Mouse (Mus musculus) kidney, adult 2 months (tissue): ENCODE measurements around the gene Rnf8. TPM values are rescaled to one million over a fixed set of nuclear protein-coding genes. Genes with fewer than 3 reads are reported as not detected.

Source experiments
- DNase-seq: peaks from one replicate; pipeline ENCODE4 v3.0.0; 2021
- H3K27ac ChIP-seq: fragments of 200-500 bp; 2 replicates; pipeline ENCODE4 v1.5.1; 2012; ENCODE audit warnings: low read depth, low read length, control low read depth, inconsistent platforms; ENCODE audit not compliant: insufficient read depth
- H3K27me3 ChIP-seq: fragments of 200-500 bp; replicated peaks from 2 replicates; pipeline ENCODE4 v1.6.1; 2012; ENCODE audit warnings: mild to moderate bottlenecking, moderate library complexity, low read length, inconsistent platforms; ENCODE audit not compliant: control insufficient read depth, insufficient read depth
- H3K36me3 ChIP-seq: fragments of 200-500 bp; 2 replicates; pipeline ENCODE4 v1.6.1; 2012; ENCODE audit warnings: mild to moderate bottlenecking, moderate library complexity, low read length, inconsistent platforms; ENCODE audit not compliant: control insufficient read depth, insufficient read depth
- H3K4me1 ChIP-seq: fragments of 200-500 bp; 2 replicates; pipeline ENCODE4 v1.6.1; 2011; ENCODE audit warnings: low read length; ENCODE audit not compliant: control insufficient read depth, insufficient read depth
- H3K4me3 ChIP-seq: fragments of 200-500 bp; 2 replicates; pipeline ENCODE4 v1.5.1; 2011; ENCODE audit warnings: mild to moderate bottlenecking, low read depth, low read length, control low read depth; ENCODE audit not compliant: insufficient read depth
- CTCF ChIP-seq: fragments of 200-500 bp; conservative IDR thresholded peaks from 2 replicates; pipeline ENCODE4 v1.5.1; 2011; ENCODE audit warnings: low read depth, mild to moderate bottlenecking, control low read depth, low read length, moderate library complexity, mixed read lengths; ENCODE audit not compliant: insufficient read depth, insufficient read length
- POLR2A ChIP-seq: fragments of 200-500 bp; IDR thresholded peaks from one replicate; pipeline ENCODE4 v1.6.1; 2011; ENCODE audit warnings: low read depth, low read length, control low read depth
- WGBS: fragments of 180-500 bp; shearing (Covaris S2); methylation state at CpG from one replicate; pipeline ENCODE4 v1.1.7; 2018; 5-methylcytosine and 5-hydroxymethylcytosine counted together
- polyA plus RNA-seq: library from polyadenylated mRNA; depleted of rRNA; stranded (reverse); fragments of >200 nt; gene quantifications from 2 replicates; pipeline ENCODE4 v1.2.3, GENCODE M21; 2012

The Rnf8 gene
- polyA plus RNA-seq, 1 experiment: 31.3 TPM

DNA sequence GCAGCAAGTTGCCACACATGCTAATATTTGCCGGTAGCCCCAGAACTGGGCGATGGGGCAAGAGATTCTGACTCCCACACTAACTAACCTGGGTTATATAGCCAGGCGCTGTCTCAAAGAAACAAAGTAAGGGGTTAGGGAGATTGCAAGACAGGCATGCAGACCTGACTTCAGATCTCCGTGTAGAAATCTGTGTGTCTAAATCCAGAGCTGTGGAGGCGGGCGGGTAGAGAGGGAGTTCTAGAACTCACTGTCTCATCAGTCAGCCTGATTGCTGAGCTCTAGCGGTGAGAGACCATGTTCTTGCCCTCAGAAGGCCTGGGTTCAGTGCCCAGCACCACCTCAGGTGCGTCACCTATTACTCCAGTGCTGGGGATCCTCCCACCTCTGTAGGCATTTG is 8.9 kb downstream of the Rnf8 start:
- H3K27me3 ChIP-seq: no peaks in the 10 kb centered on the region
- WGBS: 96% methylated on average over 8 of the region's 8 CpGs
- H3K4me1 ChIP-seq: no peaks in the 10 kb centered on the region
- no peak for DNase-seq
- H3K27ac ChIP-seq: no peak overlapping the region
- TF ChIP-seq CTCF: no peak
- TF ChIP-seq POLR2A: no peak
- H3K36me3 ChIP-seq: no peaks in the 10 kb centered on the region; the same call in 1 of the 2 replicates
- H3K4me3 ChIP-seq: no peak overlapping the region

DNA sequence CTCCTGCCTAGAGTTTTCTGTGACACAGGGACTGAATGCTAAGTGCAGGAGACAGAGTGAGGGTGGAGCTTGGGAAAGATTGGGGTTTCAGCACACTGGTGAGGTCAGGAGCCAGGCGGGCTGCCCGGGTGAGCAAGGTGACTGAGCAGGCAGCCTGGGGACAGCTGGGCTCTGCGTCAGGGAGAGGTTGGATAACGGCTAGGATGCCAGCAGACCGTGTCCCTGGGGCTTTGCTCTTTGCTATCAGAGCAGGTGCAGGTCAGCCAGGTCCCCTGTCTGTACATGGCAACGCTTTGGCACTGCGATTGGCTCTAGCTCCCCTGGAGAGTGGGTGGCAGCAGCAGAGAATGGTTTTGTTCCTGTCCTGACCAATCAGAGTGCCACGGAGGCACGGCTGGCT is 12.7 kb downstream of the Rnf8 start:
- H3K4me3 ChIP-seq: no peak overlapping the region
- no peaks in the 10 kb centered on the region; the same call in 1 of the 2 replicates for H3K36me3 ChIP-seq
- peak; percentile 13 for DNase-seq
- no peak overlapping the region for H3K27ac ChIP-seq
- no peak for TF ChIP-seq CTCF
- no peak for TF ChIP-seq POLR2A
- H3K4me1 ChIP-seq: no peaks in the 10 kb centered on the region
- WGBS: 65% methylated on average over 9 of the region's 9 CpGs
- no peaks in the 10 kb centered on the region for H3K27me3 ChIP-seq

DNA sequence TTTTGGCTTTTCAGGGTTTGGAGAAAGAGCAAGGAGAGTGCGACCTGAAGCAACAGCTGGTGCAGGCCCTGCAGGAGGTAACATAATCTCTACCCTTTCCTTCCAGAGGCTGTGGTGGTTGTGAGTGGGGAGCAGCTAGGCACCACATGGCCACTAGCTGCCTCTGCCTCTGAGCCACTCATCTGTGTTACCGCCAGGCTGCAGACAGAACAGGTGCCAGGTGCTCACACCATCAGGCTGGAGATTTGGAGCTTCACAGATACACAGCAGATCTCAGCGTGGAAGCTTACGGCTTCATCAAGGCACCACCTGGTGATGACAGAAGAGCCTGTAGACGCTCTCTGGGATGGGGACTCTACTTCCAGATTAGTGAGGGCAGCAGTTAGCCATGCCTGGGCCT is 14.4 kb downstream of the Rnf8 start:
- 90% methylated on average over 5 of the region's 5 CpGs for WGBS
- H3K4me3 ChIP-seq: no peak overlapping the region
- H3K27me3 ChIP-seq: no peaks in the 10 kb centered on the region
- no peaks in the 10 kb centered on the region for H3K4me1 ChIP-seq
- DNase-seq: no peak
- H3K36me3 ChIP-seq: no peaks in the 10 kb centered on the region; the same call in 1 of the 2 replicates
- no peak overlapping the region for H3K27ac ChIP-seq
- TF ChIP-seq POLR2A (no peak), CTCF (no peak)

DNA sequence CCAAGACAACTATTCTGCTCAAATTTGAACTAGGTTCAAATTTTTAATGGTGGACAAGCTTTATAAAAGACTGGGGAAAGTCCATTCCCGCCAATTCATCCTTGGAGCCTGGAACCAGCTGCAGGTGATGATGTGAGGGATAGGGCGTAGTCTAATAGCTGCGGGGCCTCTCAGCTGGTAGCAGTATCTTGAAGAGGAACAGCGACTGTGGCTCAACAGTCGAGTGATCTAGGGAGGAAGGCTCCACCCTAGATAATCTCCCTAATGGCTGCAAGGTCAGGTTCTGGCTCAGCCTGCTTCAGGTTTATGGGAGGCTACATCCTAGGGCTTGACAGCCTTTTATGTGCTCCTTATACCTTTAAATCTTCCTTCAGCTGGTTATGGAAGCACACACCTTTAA is 15.0 kb downstream of the Rnf8 start:
- WGBS: 65% methylated on average over 5 of the region's 5 CpGs
- Histone ChIP-seq H3K27ac (no peak overlapping the region), H3K4me3 (no peak overlapping the region), H3K4me1 (no peaks in the 10 kb centered on the region), H3K36me3 (no peaks in the 10 kb centered on the region; the same call in 1 of the 2 replicates), H3K27me3 (no peaks in the 10 kb centered on the region)
- no peak for DNase-seq
- TF ChIP-seq CTCF: no peak
- no peak for TF ChIP-seq POLR2A

DNA sequence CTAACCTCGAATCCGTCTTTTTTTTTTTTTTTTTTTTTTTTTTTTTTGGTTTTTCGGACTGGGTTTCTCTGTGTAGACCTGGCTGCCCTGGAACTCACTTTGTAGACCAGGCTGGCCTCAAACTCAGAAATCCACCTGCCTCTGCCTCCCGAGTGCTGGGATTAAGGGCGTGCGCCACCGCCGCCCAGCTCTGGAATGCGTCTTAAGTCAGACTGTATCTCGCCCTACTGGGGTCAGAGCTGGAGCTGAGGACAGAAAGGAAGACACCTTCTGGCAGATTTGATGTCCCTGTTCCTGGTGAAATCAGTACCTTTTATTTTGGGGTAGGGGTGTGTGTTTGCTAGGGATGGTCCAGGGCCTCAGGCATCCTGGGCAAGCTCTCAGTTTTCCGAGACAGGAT is 17.7 kb downstream of the Rnf8 start:
- 92% methylated on average over 11 of the region's 11 CpGs for WGBS
- H3K4me3 ChIP-seq: no peak overlapping the region
- H3K27me3 ChIP-seq: no peaks in the 10 kb centered on the region
- TF ChIP-seq CTCF (no peak), POLR2A (no peak)
- no peaks in the 10 kb centered on the region for H3K36me3 ChIP-seq
- no peak for DNase-seq
- no peak overlapping the region for H3K27ac ChIP-seq
- no peaks in the 10 kb centered on the region for H3K4me1 ChIP-seq

DNA sequence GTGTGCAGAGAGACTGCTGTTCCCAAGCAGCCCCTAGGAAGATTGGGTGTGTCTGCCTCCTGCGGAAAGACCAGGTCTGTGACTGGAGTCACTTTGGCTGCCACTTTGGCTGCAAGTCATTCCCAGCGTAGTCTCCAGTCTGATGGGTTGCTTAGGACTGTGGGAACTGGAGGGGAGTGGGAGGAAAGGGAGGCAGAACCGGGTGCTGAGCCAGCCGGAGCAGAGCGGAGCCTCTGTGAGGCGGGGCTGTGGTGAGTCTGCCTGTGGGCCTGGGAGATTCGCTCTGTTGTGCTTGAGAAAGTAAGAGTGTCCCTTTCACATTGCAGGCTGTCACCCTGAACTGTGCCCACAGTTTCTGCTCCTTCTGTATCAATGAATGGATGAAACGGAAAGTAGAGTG is 20.9 kb downstream of the Rnf8 start:
- no peaks in the 10 kb centered on the region for H3K4me1 ChIP-seq
- DNase-seq: no peak
- WGBS: 85% methylated on average over 8 of the region's 8 CpGs
- no peaks in the 10 kb centered on the region for H3K36me3 ChIP-seq
- H3K27ac ChIP-seq: no peak overlapping the region
- no peak overlapping the region for H3K4me3 ChIP-seq
- TF ChIP-seq CTCF: no peak
- TF ChIP-seq POLR2A: no peak
- H3K27me3 ChIP-seq: no peaks in the 10 kb centered on the region

DNA sequence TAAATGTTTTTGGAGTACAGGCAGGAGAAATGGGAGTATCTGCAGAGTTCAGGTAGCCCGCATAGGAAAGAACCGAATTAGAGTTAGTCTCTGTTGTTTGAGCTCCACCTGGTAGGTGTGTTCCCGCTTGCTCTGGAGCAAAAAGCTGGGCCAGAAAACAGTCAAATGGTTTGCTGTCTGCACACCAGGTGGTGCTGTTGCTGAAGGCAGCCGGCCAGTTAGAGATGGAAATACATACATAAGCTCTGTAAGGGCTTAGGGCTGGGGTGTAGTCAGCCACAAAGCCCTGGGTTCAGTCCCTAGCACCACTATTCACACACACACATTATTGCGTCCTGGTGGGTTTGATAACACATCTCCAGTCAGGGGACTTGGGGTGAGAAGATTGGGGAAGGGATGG is 21.5 kb downstream of the Rnf8 start:
- Histone ChIP-seq H3K36me3 (no peaks in the 10 kb centered on the region), H3K4me3 (no peak overlapping the region), H3K4me1 (no peaks in the 10 kb centered on the region), H3K27ac (no peak overlapping the region), H3K27me3 (no peaks in the 10 kb centered on the region)
- 73% methylated on average over 5 of the region's 5 CpGs for WGBS
- TF ChIP-seq POLR2A: no peak
- peak; percentile 59 for TF ChIP-seq CTCF
- DNase-seq: peak; percentile 29

DNA sequence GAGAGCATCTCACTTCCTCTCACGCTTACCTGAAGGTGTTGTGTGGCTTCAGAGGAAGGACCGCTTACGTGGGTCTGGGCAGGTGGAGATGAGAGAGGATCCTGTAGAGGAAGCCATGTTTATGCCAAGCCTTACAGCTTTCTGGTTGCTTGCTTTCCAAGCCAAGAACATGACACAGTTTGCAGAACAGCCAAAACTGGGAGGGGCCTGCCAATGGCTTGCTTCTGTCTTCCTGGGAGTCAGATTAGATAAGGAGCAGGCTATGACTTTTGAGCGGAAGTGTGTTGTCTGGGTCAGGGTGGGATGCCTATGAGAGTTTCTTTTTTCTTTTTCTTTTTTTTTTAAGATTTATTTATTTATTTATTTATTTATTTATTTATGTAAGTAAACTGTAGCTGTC is 22.8 kb downstream of the Rnf8 start:
- 89% methylated on average over 4 of the region's 4 CpGs for WGBS
- Histone ChIP-seq H3K4me1 (no peaks in the 10 kb centered on the region), H3K4me3 (no peak overlapping the region), H3K27me3 (no peaks in the 10 kb centered on the region), H3K27ac (no peak overlapping the region), H3K36me3 (no peaks in the 10 kb centered on the region)
- DNase-seq: peak; percentile 17
- TF ChIP-seq CTCF: no peak
- TF ChIP-seq POLR2A: no peak
